Mouse (Mus musculus) midbrain, embryonic 11.5 days (tissue): ENCODE measurements around the gene Lingo1. TPM values are rescaled to one million over a fixed set of nuclear protein-coding genes. Genes with fewer than 3 reads are reported as not detected.

Source experiments
- ATAC-seq: fragments of 200-750 bp; cut with Nextera tagmentation; 2 replicates; pipeline ENCODE4 v1.8.0; 2017; ENCODE audit warnings: moderate TSS enrichment, moderate library complexity; ENCODE audit not compliant: low FRiP score
- DNase-seq: peaks from one replicate; pipeline ENCODE4 v3.0.0; 2015; ENCODE audit warnings: low spot score; ENCODE audit errors: missing footprints
- H3K27ac ChIP-seq: fragments of 300-500 bp; sonication (generic); 2 replicates; pipeline ENCODE4 v1.5.1; 2014; ENCODE audit warnings: low read depth, low read length
- H3K27me3 ChIP-seq: fragments of 300-500 bp; sonication (generic); 2 replicates; pipeline ENCODE4 v1.6.1; 2014; ENCODE audit warnings: mild to moderate bottlenecking, low read length, moderate library complexity, mixed read lengths; ENCODE audit not compliant: control insufficient read depth, insufficient read depth
- H3K36me3 ChIP-seq: fragments of 300-500 bp; sonication (generic); 2 replicates; pipeline ENCODE4 v1.6.1; 2014; ENCODE audit warnings: mild to moderate bottlenecking, low read length, moderate library complexity, mixed read lengths; ENCODE audit not compliant: control insufficient read depth, insufficient read depth
- H3K4me1 ChIP-seq: fragments of 300-500 bp; sonication (generic); 2 replicates; pipeline ENCODE4 v1.6.1; 2014; ENCODE audit warnings: low read length; ENCODE audit not compliant: control insufficient read depth, insufficient read depth
- H3K4me2 ChIP-seq: fragments of 300-500 bp; sonication (generic); 2 replicates; pipeline ENCODE4 v1.6.1; 2014; ENCODE audit warnings: mild to moderate bottlenecking, moderate library complexity
- H3K4me3 ChIP-seq: fragments of 300-500 bp; sonication (generic); 2 replicates; pipeline ENCODE4 v1.5.1; 2014; ENCODE audit warnings: low read depth, low read length
- H3K9ac ChIP-seq: fragments of 300-500 bp; sonication (generic); 2 replicates; pipeline ENCODE4 v1.6.1; 2014; ENCODE audit warnings: low read length
- H3K9me3 ChIP-seq: fragments of 300-500 bp; sonication (generic); 2 replicates; pipeline ENCODE4 v1.6.1; 2016; ENCODE audit warnings: low read length; ENCODE audit not compliant: control insufficient read depth
- WGBS: fragments of 180-500 bp; shearing (Covaris S2); extraction: QIAGEN DNeasy Blood & Tissue Kit; methylation state at CpG from one replicate; pipeline ENCODE4 v1.1.7; 2014; 5-methylcytosine and 5-hydroxymethylcytosine counted together
- polyA plus RNA-seq: library from polyadenylated mRNA; unstranded; fragments of >200 nt; fragmentation: Nextera tagmentation; extraction: Ambion mirVana; gene quantifications from 2 replicates; pipeline ENCODE4 v1.2.1, GENCODE M21; 2014

Gene Lingo1
- polyA plus RNA-seq = 4.3 and 5.7 TPM in 2 replicates

GRCm38 (mm10) chr9:56795721-56796655 lies at the start of gene Lingo1:
Gene Lingo1, minus strand, starts transcription at chr9:56796468.
- H3K9me3 ChIP-seq = no peaks in the 10 kb centered on the region
- WGBS = under 1% methylated on average over 62 of the region's 88 CpGs
- H3K4me1 ChIP-seq = peaks cover 9% of the 10 kb centered on the region
- H3K27me3 ChIP-seq = peaks cover 46% of the 10 kb centered on the region
- H3K4me2 ChIP-seq = peak within 1 kb of the TSS; percentile 91
- H3K36me3 ChIP-seq = no peaks in the 10 kb centered on the region
- DNase-seq (peak; percentile 95), ATAC-seq (peak; percentile 76)
- H3K27ac ChIP-seq = no peak within 1 kb of the TSS
- H3K4me3 ChIP-seq = peak within 1 kb of the TSS; percentile 47
- peak within 1 kb of the TSS; percentile 49 for H3K9ac ChIP-seq

GRCm38 (mm10) chr9:56844644-56845043 lies 48.4 kb upstream of the Lingo1 start:
- Histone ChIP-seq H3K4me3 (no peak overlapping the region), H3K4me1 (no peaks in the 10 kb centered on the region), H3K36me3 (no peaks in the 10 kb centered on the region), H3K9ac (no peak overlapping the region), H3K27ac (no peak overlapping the region), H3K9me3 (no peaks in the 10 kb centered on the region), H3K4me2 (no peak overlapping the region), H3K27me3 (no peaks in the 10 kb centered on the region)
- DNase-seq (no peak), ATAC-seq (no peak)
- 80% methylated on average over 8 of the region's 8 CpGs for WGBS

- DNase-seq = peak; percentile 93
- Histone ChIP-seq H3K36me3 (no peaks in the 10 kb centered on the region), H3K4me1 (no peaks in the 10 kb centered on the region), H3K9me3 (no peaks in the 10 kb centered on the region), H3K27me3 (no peaks in the 10 kb centered on the region), H3K4me3 (no peak overlapping the region), H3K27ac (no peak overlapping the region), H3K4me2 (no peak overlapping the region), H3K9ac (peak overlapping the region; percentile 16; the same call in 1 of the 2 replicates)
- no peak for ATAC-seq
- WGBS = 43% methylated on average over 7 of the region's 7 CpGs
These were observed 47.5 kb upstream of the Lingo1 start for GRCm38 (mm10) chr9:56843679-56844188.

GRCm38 (mm10) chr9:56842303-56842719 lies 46.0 kb upstream of the Lingo1 start:
- Histone ChIP-seq H3K36me3 (no peaks in the 10 kb centered on the region), H3K4me1 (no peaks in the 10 kb centered on the region), H3K27ac (no peak overlapping the region), H3K9me3 (no peaks in the 10 kb centered on the region), H3K9ac (no peak overlapping the region), H3K27me3 (no peaks in the 10 kb centered on the region), H3K4me3 (no peak overlapping the region), H3K4me2 (no peak overlapping the region)
- WGBS = 78% methylated on average over 3 of the region's 3 CpGs
- ATAC-seq (no peak), DNase-seq (no peak)

GRCm38 (mm10) chr9:56841864-56842263 lies 45.6 kb upstream of the Lingo1 start:
- no peak for DNase-seq
- Histone ChIP-seq H3K4me2 (no peak overlapping the region), H3K36me3 (no peaks in the 10 kb centered on the region), H3K27me3 (no peaks in the 10 kb centered on the region), H3K4me3 (no peak overlapping the region), H3K9me3 (no peaks in the 10 kb centered on the region), H3K27ac (no peak overlapping the region), H3K4me1 (no peaks in the 10 kb centered on the region), H3K9ac (no peak overlapping the region)
- ATAC-seq = no peak

- Histone ChIP-seq H3K27me3 (no peaks in the 10 kb centered on the region), H3K9me3 (no peaks in the 10 kb centered on the region), H3K4me1 (no peaks in the 10 kb centered on the region), H3K9ac (no peak overlapping the region), H3K36me3 (no peaks in the 10 kb centered on the region), H3K4me3 (no peak overlapping the region), H3K4me2 (no peak overlapping the region), H3K27ac (no peak overlapping the region)
- no peak for ATAC-seq
- no peak for DNase-seq
- WGBS = 70% methylated on average over 5 of the region's 5 CpGs
These were observed 44.5 kb upstream of the Lingo1 start for GRCm38 (mm10) chr9:56840721-56841120.

GRCm38 (mm10) chr9:56835152-56835551 lies 38.9 kb upstream of the Lingo1 start:
- Histone ChIP-seq H3K9me3 (no peaks in the 10 kb centered on the region), H3K4me2 (no peak overlapping the region), H3K27ac (no peak overlapping the region), H3K9ac (no peak overlapping the region), H3K4me1 (peaks cover 7% of the 10 kb centered on the region), H3K4me3 (no peak overlapping the region), H3K27me3 (no peaks in the 10 kb centered on the region; the same call in 1 of the 2 replicates), H3K36me3 (no peaks in the 10 kb centered on the region)
- DNase-seq = no peak
- no peak for ATAC-seq
- 93% methylated on average over 5 of the region's 5 CpGs for WGBS

- DNase-seq (no peak), ATAC-seq (no peak)
- no peaks in the 10 kb centered on the region for H3K36me3 ChIP-seq
- no peaks in the 10 kb centered on the region for H3K9me3 ChIP-seq
- no peak overlapping the region for H3K9ac ChIP-seq
- peaks cover 10% of the 10 kb centered on the region for H3K4me1 ChIP-seq
- no peaks in the 10 kb centered on the region; the same call in 1 of the 2 replicates for H3K27me3 ChIP-seq
- H3K4me2 ChIP-seq = no peak overlapping the region
- no peak overlapping the region for H3K27ac ChIP-seq
- H3K4me3 ChIP-seq = no peak overlapping the region
- 44% methylated on average over 6 of the region's 6 CpGs for WGBS
These were observed 36.6 kb upstream of the Lingo1 start for GRCm38 (mm10) chr9:56832900-56833299.

- Histone ChIP-seq H3K9me3 (no peaks in the 10 kb centered on the region), H3K4me3 (no peak overlapping the region), H3K9ac (no peak overlapping the region), H3K36me3 (no peaks in the 10 kb centered on the region), H3K4me1 (peaks cover 10% of the 10 kb centered on the region), H3K4me2 (no peak overlapping the region), H3K27ac (no peak overlapping the region), H3K27me3 (no peaks in the 10 kb centered on the region; the same call in 1 of the 2 replicates)
- no peak for ATAC-seq
- 85% methylated on average over 3 of the region's 3 CpGs for WGBS
- DNase-seq = no peak
These were observed 35.6 kb upstream of the Lingo1 start for GRCm38 (mm10) chr9:56831904-56832303.
